Mouse (Mus musculus) megakaryocyte, embryonic 14.5 days (primary cell): Measurements from ENCODE around the gene Spin1.

Experiments
- FLI1 ChIP-seq: IDR thresholded peaks from 2 replicates; pipeline ENCODE4 v1.6.1; 2012; ENCODE audit warnings: low read length, inconsistent platforms, mixed read lengths
- GATA1 ChIP-seq: IDR thresholded peaks from 3 replicates; pipeline ENCODE4 v1.6.1; 2012; ENCODE audit warnings: mixed read lengths, low read length, inconsistent platforms, borderline replicate concordance

- no peak for TF ChIP-seq GATA1
- TF ChIP-seq FLI1, result no peak
Observed at GRCm38 (mm10) chr13:51136996-51137701, 36.5 kb downstream of the Spin1 start.
